Mouse (Mus musculus): ENCODE measurements around the gene Swap70. TPM values are rescaled to one million over a fixed set of nuclear protein-coding genes. Genes with fewer than 3 reads are reported as not detected.

Swap70 gene
- total and polyA plus RNA-seq, 3 experiments = 296 to 398 (median 370) TPM

DNA sequence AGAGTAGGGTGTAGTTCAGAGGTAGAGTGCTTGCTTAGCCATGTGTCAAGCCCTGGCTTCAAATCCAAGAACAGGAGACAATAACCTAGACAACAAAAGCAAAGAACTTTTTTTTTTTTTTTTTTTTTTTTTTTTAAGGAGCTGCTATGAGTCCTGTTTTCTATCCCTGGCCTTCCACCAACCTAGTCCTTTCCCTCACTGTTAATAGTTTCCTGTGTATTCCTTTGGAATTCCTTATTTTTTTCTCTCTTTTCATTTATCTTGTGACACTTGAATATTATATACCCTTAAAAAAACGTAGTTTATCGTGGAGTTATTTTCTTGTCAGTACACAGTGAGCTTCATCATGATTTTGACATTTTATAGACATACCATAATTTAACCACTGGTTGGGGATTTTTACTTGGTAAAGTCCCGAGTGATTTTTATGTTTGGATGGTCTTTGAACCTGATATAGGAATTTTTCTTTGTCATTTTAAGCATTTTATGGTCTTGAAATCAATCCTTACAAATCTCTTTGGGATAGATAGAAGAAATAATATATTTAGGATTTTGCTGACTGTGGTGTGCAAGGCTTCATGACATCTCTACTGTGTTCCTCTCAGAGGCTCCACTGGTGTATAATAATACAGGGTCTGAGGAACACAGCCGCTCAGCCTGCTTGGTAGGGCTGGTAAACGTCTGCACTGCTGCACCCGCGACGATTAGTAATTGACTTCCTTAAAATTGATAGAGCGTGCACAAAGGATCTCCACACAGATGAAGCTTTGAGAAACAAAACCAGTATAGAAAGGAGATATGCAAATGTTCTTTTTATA is 20.2 kb downstream of the Swap70 start:
- Histone ChIP-seq H3K9me3 (replicated peaks; ENCODE audit: low read length) (no peaks in the 10 kb centered on the region), H3K9ac (ENCODE audit: insufficient read depth, low read depth) (peak overlapping the region; percentile 65; the same call in 1 of the 2 replicates), H3K27ac (ENCODE audit: insufficient read depth, low read depth) (peak overlapping the region; percentile 51; the same call in 1 of the 2 replicates), H3K36me3 (replicated peaks in 1 of 2; ENCODE audit: control insufficient read depth in 1 of 2, insufficient read depth in 1 of 2, low read length in 1 of 2) (peaks cover 41 to 67% of the 10 kb centered on the region in 2 experiments), H3K4me3 (replicated peaks in 1 of 3; ENCODE audit: low read depth in 2 of 3, low read length in 2 of 3, poor library complexity in 1 of 3) (no peak overlapping the region), H3K4me1 (ENCODE audit: control insufficient read depth in 1 of 2, insufficient read depth in 2 of 2) (peaks cover 33 to 81% of the 10 kb centered on the region in 2 experiments), H3K27me3 (replicated peaks) (no peaks in the 10 kb centered on the region), H3K79me2 (replicated peaks; ENCODE audit: control insufficient read depth, extremely low read depth, insufficient read depth, poor library complexity, severe bottlenecking) (peaks cover 92% of the 10 kb centered on the region), H3K4me2 (ENCODE audit: insufficient read depth, low read depth, poor library complexity, severe bottlenecking) (peak overlapping the region; percentile 60)
- dilution Hi-C loops (cut with MboI; ENCODE audit: extremely low pct_ligation_motif_present, extremely low pct_unique_long_range_greater_than_20kb, low sequenced_read_pairs) = no loop called here
- TF ChIP-seq HCFC1 (IDR thresholded peaks at IDR 0.05; ENCODE audit: low read depth, low read length) = no peak
- TF ChIP-seq ELF1 (IDR thresholded peaks at IDR 0.05; ENCODE audit: low read depth, low read length) = no peak
- TF ChIP-seq IRF4 (IDR thresholded peaks at IDR 0.05; ENCODE audit: low read depth, low read length) = 0 out of 2 replicates have a peak, but pooled peaks have one; percentile 37
- no peak for TF ChIP-seq CHD2 (IDR thresholded peaks at IDR 0.05; ENCODE audit: low read length)
- peak; percentile 82 for TF ChIP-seq CHD1 (IDR thresholded peaks at IDR 0.05; ENCODE audit: low read depth, low read length)
- peak; percentile 76 for TF ChIP-seq ZNF384 (IDR thresholded peaks at IDR 0.05; ENCODE audit: low read depth, low read length)
- no peak for TF ChIP-seq JUN (IDR thresholded peaks at IDR 0.05; ENCODE audit: insufficient read depth, low read depth, low read length)
- TF ChIP-seq RCOR1 (conservative IDR thresholded peaks at IDR 0.05; ENCODE audit: low read depth, low read length) = no peak
- peak; percentile 60; the same call in 1 of the 2 replicates for TF ChIP-seq SIN3A (IDR thresholded peaks at IDR 0.05; ENCODE audit: low read length)
- TF ChIP-seq EP300 (IDR thresholded peaks at IDR 0.05; ENCODE audit: low read length) = peak; percentile 60
- peak; percentile 75 for DNase-seq (ENCODE audit: extremely low read depth)
- in situ Hi-C loops (cut with MboI; ENCODE audit: low pct_ligation_motif_present, low pct_unique_long_range_greater_than_20kb, low sequenced_read_pairs) = no loop called here

GRCm38 (mm10) chr7:110242290-110242581 is 20.7 kb downstream of the Swap70 start:
- Histone ChIP-seq H3K36me3 (replicated peaks in 1 of 2; ENCODE audit: control insufficient read depth in 1 of 2, insufficient read depth in 1 of 2, low read length in 1 of 2) (peaks cover 42 to 69% of the 10 kb centered on the region in 2 experiments), H3K79me2 (replicated peaks; ENCODE audit: control insufficient read depth, extremely low read depth, insufficient read depth, poor library complexity, severe bottlenecking) (peaks cover 92% of the 10 kb centered on the region), H3K9me3 (replicated peaks; ENCODE audit: low read length) (no peaks in the 10 kb centered on the region), H3K9ac (ENCODE audit: insufficient read depth, low read depth) (peak overlapping the region; percentile 1; the same call in 1 of the 2 replicates), H3K4me3 (replicated peaks in 1 of 3; ENCODE audit: low read depth in 2 of 3, low read length in 2 of 3, poor library complexity in 1 of 3) (peak overlapping the region in 1 of 3 experiments; percentile 15), H3K4me1 (ENCODE audit: control insufficient read depth in 1 of 2, insufficient read depth in 2 of 2) (peaks cover 27 to 81% of the 10 kb centered on the region in 2 experiments), H3K27me3 (replicated peaks) (no peaks in the 10 kb centered on the region), H3K4me2 (ENCODE audit: insufficient read depth, low read depth, poor library complexity, severe bottlenecking) (peak overlapping the region; percentile 11), H3K27ac (ENCODE audit: insufficient read depth, low read depth) (peak overlapping the region; percentile 69)
- dilution Hi-C loops (cut with MboI; ENCODE audit: extremely low pct_ligation_motif_present, extremely low pct_unique_long_range_greater_than_20kb, low sequenced_read_pairs) = no loop called here
- TF ChIP-seq NRF1 (IDR thresholded peaks at IDR 0.05; ENCODE audit: low read depth, low read length) = no peak
- no peak for TF ChIP-seq ZMIZ1 (IDR thresholded peaks at IDR 0.05; ENCODE audit: low read depth, low read length)
- no peak for TF ChIP-seq JUND (conservative IDR thresholded peaks at IDR 0.05; ENCODE audit: low read depth, low read length)
- TF ChIP-seq BHLHE40 (IDR thresholded peaks at IDR 0.05; ENCODE audit: low read depth, low read length) = no peak
- TF ChIP-seq MYC (IDR thresholded peaks at IDR 0.05; ENCODE audit: low read depth, low read length) = no peak
- no peak for TF ChIP-seq RCOR1 (conservative IDR thresholded peaks at IDR 0.05; ENCODE audit: low read depth, low read length)
- no peak for TF ChIP-seq ETS1 (conservative IDR thresholded peaks at IDR 0.05; ENCODE audit: low read depth, low read length)
- no peak for TF ChIP-seq SIN3A (IDR thresholded peaks at IDR 0.05; ENCODE audit: low read length)
- no peak for TF ChIP-seq HCFC1 (IDR thresholded peaks at IDR 0.05; ENCODE audit: low read depth, low read length)
- TF ChIP-seq ZNF384 (IDR thresholded peaks at IDR 0.05; ENCODE audit: low read depth, low read length) = no peak
- no peak for TF ChIP-seq KAT2A (IDR thresholded peaks at IDR 0.05; ENCODE audit: insufficient replicate concordance, low read length)
- no peak for TF ChIP-seq JUN (IDR thresholded peaks at IDR 0.05; ENCODE audit: insufficient read depth, low read depth, low read length)
- TF ChIP-seq E2F4 (IDR thresholded peaks at IDR 0.05; ENCODE audit: insufficient replicate concordance, low read depth, low read length) = no peak
- no peak for TF ChIP-seq IRF4 (IDR thresholded peaks at IDR 0.05; ENCODE audit: low read depth, low read length)
- TF ChIP-seq RAD21 (IDR thresholded peaks at IDR 0.05; ENCODE audit: low read depth, low read length) = no peak
- no peak for DNase-seq (ENCODE audit: extremely low read depth)
- in situ Hi-C loops (cut with MboI; ENCODE audit: low pct_ligation_motif_present, low pct_unique_long_range_greater_than_20kb, low sequenced_read_pairs) = no loop called here

Data from CH12.LX (cell line).